Mouse (Mus musculus): ENCODE data around the gene Gm21760.
"Not testable (repeated sequence)": the region's sequence is repeated elsewhere in the genome, so short reads cannot be mapped to it uniquely, and the experiment has no call there.

Gene Gm21760

GRCm38 (mm10) chrY:80133479-80133878 lies at the start of gene Gm21760:
Gene Gm21760 (plus strand): TSS chrY:80133779.
- DNase-seq = not testable (repeated sequence)
